Mouse (Mus musculus) mature B cell (primary cell): ENCODE measurements around the gene Cdkl3.

Experiments used
- in situ Hi-C: fragments of 300-500 bp; cut with MboI; formaldehyde crosslinking; loops from 2 replicates; pipeline ENCODE4 v1.14.3; 2019

The Cdkl3 gene

GRCm38 (mm10) chr11:52003772-52004528 is at the start of gene Cdkl3:
Gene Cdkl3 (plus strand): TSS chr11:52004221.
- in situ Hi-C loops = no loop called here

- in situ Hi-C loops = no loop called here
Observed at GRCm38 (mm10) chr11:51956112-51956511, 47.9 kb upstream of the Cdkl3 start.

- in situ Hi-C loops = no loop called here
Observed at GRCm38 (mm10) chr11:51957760-51958159, 46.3 kb upstream of the Cdkl3 start.

GRCm38 (mm10) chr11:51959511-51959910 is 44.5 kb upstream of the Cdkl3 start:
- in situ Hi-C loops = no loop called here

DNA sequence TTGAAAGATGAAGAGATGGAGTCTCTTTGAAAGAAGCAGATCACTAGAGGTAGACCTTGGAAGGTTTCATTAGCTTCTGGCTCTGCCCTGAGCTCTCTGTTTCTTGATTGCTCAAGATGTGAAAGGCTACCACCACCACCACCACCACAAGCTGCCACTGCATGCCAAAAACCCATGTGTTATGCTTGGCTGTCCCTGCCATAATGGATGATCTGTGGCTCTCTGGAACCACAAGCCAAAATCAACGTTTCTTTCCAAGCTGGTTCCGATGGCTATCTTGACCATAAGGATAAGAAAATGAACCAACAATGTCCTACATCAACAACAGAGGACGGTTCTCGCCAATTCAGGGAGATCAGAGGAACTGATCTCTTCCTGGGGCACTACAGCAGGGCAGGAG is 44.0 kb upstream of the Cdkl3 start:
- in situ Hi-C loops = no loop called here

GRCm38 (mm10) chr11:51960967-51961471 is 43.0 kb upstream of the Cdkl3 start:
- in situ Hi-C loops = no loop called here

DNA sequence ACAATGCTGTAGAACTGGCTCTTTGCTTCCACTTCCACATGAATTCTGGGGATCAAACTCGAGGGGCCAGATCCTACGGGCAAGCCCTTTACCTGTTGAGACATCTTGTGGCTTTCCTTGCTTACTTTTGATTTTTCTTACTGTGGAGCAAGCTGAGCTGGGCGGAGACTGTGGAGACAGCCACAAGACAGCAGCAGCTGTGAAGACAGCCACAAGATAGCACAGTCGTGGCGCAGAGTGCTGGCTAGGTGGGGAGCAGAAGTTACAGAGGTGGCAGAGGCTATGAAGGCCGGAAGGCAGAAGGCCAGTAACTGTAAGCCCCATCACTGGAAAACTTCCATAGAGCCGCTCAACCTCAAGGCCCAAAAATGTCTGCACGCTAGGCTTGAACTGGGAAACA is 42.3 kb upstream of the Cdkl3 start:
- in situ Hi-C loops = no loop called here

DNA sequence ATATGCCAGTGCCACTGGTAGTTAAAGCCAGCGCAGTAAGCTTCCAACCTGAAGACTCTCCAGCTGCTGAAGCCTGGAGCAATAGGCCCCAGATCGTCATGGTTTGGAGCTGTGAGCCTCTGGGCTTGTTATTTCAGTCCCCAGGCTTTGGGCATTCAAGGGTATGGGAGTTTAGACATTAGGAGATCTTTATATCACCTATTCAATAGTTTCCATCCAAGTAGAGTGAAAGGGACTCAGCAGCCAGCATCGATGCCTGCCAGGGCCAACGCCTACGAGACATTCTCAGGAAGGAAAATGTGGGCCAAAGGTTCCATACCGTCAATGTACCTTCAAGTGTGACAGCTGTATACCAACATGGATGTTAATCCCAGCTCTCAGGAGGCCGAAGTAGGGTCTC is 41.7 kb upstream of the Cdkl3 start:
- in situ Hi-C loops = no loop called here

GRCm38 (mm10) chr11:51966651-51967050 is 37.4 kb upstream of the Cdkl3 start:
- in situ Hi-C loops = no loop called here

GRCm38 (mm10) chr11:51967443-51968401 is 36.3 kb upstream of the Cdkl3 start, which contains the start of gene Cdkn2aipnl:
Gene Cdkn2aipnl (plus strand): TSS chr11:51967661.
- in situ Hi-C loops = no loop called here

GRCm38 (mm10) chr11:51968896-51969295 is 35.1 kb upstream of the Cdkl3 start:
- in situ Hi-C loops = no loop called here

DNA sequence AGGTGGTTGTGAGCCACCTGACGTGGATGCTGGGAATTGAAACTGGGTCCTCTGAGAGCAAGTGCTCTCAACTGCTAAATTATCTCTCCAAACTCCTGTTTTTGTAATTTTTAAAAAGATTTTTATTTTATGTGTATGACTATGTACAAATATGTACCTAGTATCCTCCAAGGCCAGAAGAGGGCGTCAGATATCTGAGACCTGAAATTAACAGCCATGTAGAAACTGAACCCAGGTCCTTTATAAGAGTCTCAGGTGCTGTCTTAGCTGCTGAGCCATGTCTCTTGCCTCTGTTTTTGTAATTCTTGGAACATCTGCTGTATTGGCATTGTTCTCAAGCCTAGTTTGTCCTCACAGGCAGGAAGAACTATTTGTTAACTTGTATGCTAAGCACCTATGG is 34.5 kb upstream of the Cdkl3 start:
- in situ Hi-C loops = no loop called here

- in situ Hi-C loops = no loop called here
Observed at GRCm38 (mm10) chr11:51971644-51972043, 32.4 kb upstream of the Cdkl3 start.

GRCm38 (mm10) chr11:51999611-52000289 is 4.3 kb upstream of the Cdkl3 start:
- in situ Hi-C loops = no loop called here

DNA sequence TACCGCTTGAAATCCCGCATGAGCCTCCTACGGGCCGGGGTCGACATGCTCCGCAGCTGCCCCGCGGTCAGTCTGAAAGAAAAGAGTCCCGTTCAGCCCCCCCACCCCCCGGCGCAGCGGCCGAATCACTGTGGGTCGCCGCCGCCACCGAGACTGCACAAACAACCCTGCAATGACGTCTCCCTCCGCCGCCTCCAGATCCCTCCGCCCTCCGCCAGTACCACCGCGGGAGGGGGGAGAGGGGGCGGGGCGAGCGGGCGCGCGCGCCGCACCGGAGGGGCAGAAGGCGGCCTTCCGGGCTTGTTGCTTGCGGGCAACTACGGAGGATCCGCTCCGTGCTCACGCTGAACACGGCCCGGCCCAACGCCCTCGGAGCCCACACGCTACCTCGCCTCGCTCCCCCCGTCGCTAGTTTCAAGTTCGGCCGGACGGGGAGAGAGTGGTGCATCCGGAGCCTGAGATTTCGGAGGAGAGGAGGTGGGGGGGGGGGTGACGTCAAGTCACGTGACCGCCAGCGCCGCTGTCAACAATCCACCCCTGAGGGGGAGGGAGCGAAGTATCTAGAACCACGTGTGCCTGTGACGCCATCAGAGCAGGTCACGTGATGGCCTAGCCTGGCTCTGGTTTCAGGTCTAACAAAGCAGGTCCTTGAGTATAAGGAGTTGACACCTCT is 3.6 kb upstream of the Cdkl3 start, which contains the start of gene Ube2b:
Gene Ube2b, minus strand, starts transcription at position 473 of the 673 bp plus-strand sequence.
- in situ Hi-C loops = no loop called here

GRCm38 (mm10) chr11:52001341-52001740 is 2.7 kb upstream of the Cdkl3 start:
- in situ Hi-C loops = no loop called here

- in situ Hi-C loops = no loop called here
Observed at GRCm38 (mm10) chr11:52001861-52002260, 2.2 kb upstream of the Cdkl3 start.

DNA sequence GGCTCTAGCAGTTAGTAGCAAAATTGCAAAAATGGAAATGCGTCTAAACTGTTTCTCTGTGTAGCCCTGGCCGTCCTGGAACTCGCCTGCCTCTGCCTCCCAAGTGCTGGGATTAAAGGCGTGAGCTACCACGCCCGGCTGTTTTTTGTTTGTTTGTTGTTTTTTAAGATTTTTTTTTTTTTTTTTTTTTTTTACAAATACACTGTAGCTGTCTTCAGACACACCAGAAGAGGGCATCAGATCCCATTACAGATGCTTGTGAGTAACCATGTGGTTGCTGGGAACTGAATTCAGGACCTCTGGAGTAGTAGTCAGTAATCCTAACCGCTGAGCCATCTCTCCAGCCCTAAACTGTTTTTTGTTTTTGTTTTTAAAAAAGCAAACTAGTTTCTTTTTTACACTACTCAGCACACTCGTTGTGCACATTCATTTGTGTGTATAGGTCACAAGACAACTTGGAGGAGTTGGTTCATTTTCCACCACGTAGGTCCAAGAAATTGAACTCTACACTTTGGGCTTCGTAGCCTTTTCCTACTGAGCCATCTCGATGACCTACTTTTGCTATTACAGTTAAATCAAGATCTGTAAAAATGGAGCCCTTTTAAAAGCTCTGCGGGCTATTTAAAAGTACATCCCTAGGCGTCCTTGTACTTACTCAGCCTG is 1.0 kb upstream of the Cdkl3 start:
- in situ Hi-C loops = no loop called here

GRCm38 (mm10) chr11:52003505-52003771 is 583 bp upstream of the Cdkl3 start:
- in situ Hi-C loops = no loop called here

DNA sequence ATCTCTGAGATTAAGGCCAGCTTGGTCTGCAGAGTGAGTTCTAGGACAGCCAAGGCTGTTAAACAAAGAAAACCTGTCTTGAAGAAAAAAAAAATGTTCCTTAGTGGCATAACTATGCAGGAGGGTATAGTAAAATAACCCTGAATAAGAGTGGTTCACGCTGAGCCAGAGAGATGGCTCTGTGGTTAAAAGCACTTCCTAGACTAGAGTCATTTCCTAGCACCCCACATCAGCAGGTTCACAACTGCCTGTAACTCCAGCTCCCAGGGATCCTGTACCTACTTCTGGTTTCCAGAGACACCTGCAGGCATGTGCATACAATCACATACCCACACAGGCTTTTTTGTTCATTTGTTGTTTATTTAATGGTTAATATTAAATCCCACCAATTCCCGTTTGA is 1.6 kb downstream of the Cdkl3 start:
- in situ Hi-C loops = no loop called here

DNA sequence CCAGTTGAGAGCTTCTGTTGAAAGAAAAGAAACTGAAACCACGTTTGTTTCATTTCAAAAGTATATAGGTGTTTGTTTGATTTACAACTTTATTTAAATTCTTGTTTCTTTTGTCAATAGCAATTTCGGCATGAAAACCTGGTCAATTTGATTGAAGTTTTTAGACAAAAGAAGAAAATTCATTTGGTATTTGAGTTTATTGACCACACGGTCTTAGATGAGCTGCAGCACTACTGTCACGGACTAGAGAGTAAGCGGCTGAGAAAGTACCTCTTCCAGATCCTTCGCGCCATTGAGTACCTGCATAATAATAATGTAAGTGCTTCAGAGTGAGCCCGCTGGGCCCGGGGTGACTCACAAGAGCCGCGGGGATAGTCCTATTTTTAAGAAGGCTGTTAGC is 7.0 kb downstream of the Cdkl3 start:
- in situ Hi-C loops = no loop called here
